In genomic region chr1:194977946-194978720, GRCm38 (mm10) we compare ENCODE assay signal across 8 mouse cellular contexts. TPM values are rescaled to one million over a fixed set of nuclear protein-coding genes. Genes with fewer than 3 reads are reported as not detected.
DNase-seq lines count a peak whose midpoint lies in the region; ATAC-seq lines count a peak whose summit lies in the region.

No protein-coding gene starts in this region.

- peaks cover 17% of the 10 kb centered on the region for H3K4me1 ChIP-seq in kidney, embryonic 15.5 days

- ATAC-seq in kidney, embryonic 15.5 days (replicated peaks; ENCODE audit: low FRiP score): no peak
- no peak for ATAC-seq in activated CD4-positive, CD25-positive, alpha-beta regulatory T cell, adult 4 months

- peaks cover 3% of the 10 kb centered on the region; the same call in 1 of the 2 replicates for H3K27me3 ChIP-seq in kidney, embryonic 15.5 days

- H3K36me3 ChIP-seq in kidney, embryonic 15.5 days: no peaks in the 10 kb centered on the region

- no peak overlapping the region for H3K27ac ChIP-seq in kidney, embryonic 15.5 days

- H3K4me2 ChIP-seq in kidney, embryonic 15.5 days: no peak overlapping the region

- WGBS in kidney, embryonic 15.5 days: 37% methylated on average over 5 of the region's 5 CpGs

- H3K4me3 ChIP-seq in kidney, embryonic 15.5 days (replicated peaks): no peak overlapping the region

- intact Hi-C loops in left cerebral cortex, postnatal 36 days (cut with DNase I): loop anchor here (2.0 kb wide), 1 partner anchor 39 kb away; no protein-coding TSS in a partner anchor

- no peak overlapping the region for H3K9ac ChIP-seq in kidney, embryonic 15.5 days

- H3K9me3 ChIP-seq in kidney, embryonic 15.5 days (replicated peaks): no peaks in the 10 kb centered on the region

- peak; percentile 53 for DNase-seq in kidney, adult 9 months
- peak; percentile 30 for DNase-seq in adrenal gland, postnatal 25 days
- DNase-seq in frontal cortex, postnatal 14 days (ENCODE audit: low spot score in 2 of 2): peak; percentile 36 to 54
- peak; percentile 50 for DNase-seq in left cerebral cortex, postnatal 36 days (ENCODE audit: low spot score in 2 of 2)
- peak; percentile 18 for DNase-seq in skeletal muscle tissue, adult 2 months (ENCODE audit: low read depth, low spot score)
- no peak for DNase-seq in gastrocnemius, adult 18-20 months (ENCODE audit: low spot score)

RNA-seq across cellular contexts. Expression of gene Cd34, which starts 39.5 kb away (rescaled TPM):
- polyA plus RNA-seq in kidney, embryonic 15.5 days (2015; fragmentation: Nextera tagmentation; extraction: Ambion mirVana): 95.6 TPM in 2 replicates
- 43.8 and 51.0 TPM in 2 replicates for total RNA-seq in adrenal gland, postnatal 25 days (2021)
- total RNA-seq in left cerebral cortex, postnatal 36 days (2021): 10 to 100 TPM; 52.1 to 77.5 TPM
- under 1 TPM; 0.26 to 0.48 TPM for polyA plus RNA-seq in activated CD4-positive, CD25-positive, alpha-beta regulatory T cell, adult 4 months (2017; shearing (Covaris generic))
- total RNA-seq in gastrocnemius, adult 18-20 months (2021): 10 to 100 TPM; 26.6 to 37.0 TPM
